Mouse (Mus musculus): Measurements from ENCODE around the gene Dnmbp. TPM values are rescaled to one million over a fixed set of nuclear protein-coding genes. Genes with fewer than 3 reads are reported as not detected.

Dnmbp gene
- polyA plus RNA-seq, 1 experiment: not detected

GRCm38 (mm10) chr19:43851996-43852630, 87.9 kb downstream of the Dnmbp start:
- TF ChIP-seq GATA1 (IDR thresholded peaks at IDR 0.05; ENCODE audit: low read length) (no peak), TAL1 (IDR thresholded peaks at IDR 0.05; ENCODE audit: low read length) (no peak)
- no peaks in the 10 kb centered on the region for H3K27me3 ChIP-seq (ENCODE audit: control insufficient read depth)
- H3K4me1 ChIP-seq (ENCODE audit: control insufficient read depth): no peaks in the 10 kb centered on the region
- no peak overlapping the region for H3K4me3 ChIP-seq (replicated peaks)
- peaks cover 16% of the 10 kb centered on the region; the same call in 1 of the 2 replicates for H3K36me3 ChIP-seq (ENCODE audit: control insufficient read depth)
- H3K9me3 ChIP-seq (ENCODE audit: control insufficient read depth, low read length): no peaks in the 10 kb centered on the region

- no peaks in the 10 kb centered on the region for H3K27me3 ChIP-seq (ENCODE audit: control insufficient read depth)
- H3K9me3 ChIP-seq (ENCODE audit: control insufficient read depth, low read length): no peaks in the 10 kb centered on the region
- peaks cover 16% of the 10 kb centered on the region; the same call in 1 of the 2 replicates for H3K36me3 ChIP-seq (ENCODE audit: control insufficient read depth)
- H3K4me3 ChIP-seq (replicated peaks): no peak overlapping the region
- TF ChIP-seq GATA1 (IDR thresholded peaks at IDR 0.05; ENCODE audit: low read length) (no peak), TAL1 (IDR thresholded peaks at IDR 0.05; ENCODE audit: low read length) (no peak)
- no peaks in the 10 kb centered on the region for H3K4me1 ChIP-seq (ENCODE audit: control insufficient read depth)
Measured at GRCm38 (mm10) chr19:43850026-43850425, 90.0 kb downstream of the Dnmbp start.

GRCm38 (mm10) chr19:43847966-43848365, 92.0 kb downstream of the Dnmbp start:
- no peaks in the 10 kb centered on the region for H3K4me1 ChIP-seq (ENCODE audit: control insufficient read depth)
- H3K27me3 ChIP-seq (ENCODE audit: control insufficient read depth): no peaks in the 10 kb centered on the region
- TF ChIP-seq TAL1 (IDR thresholded peaks at IDR 0.05; ENCODE audit: low read length) (no peak), GATA1 (IDR thresholded peaks at IDR 0.05; ENCODE audit: low read length) (no peak)
- no peaks in the 10 kb centered on the region for H3K9me3 ChIP-seq (ENCODE audit: control insufficient read depth, low read length)
- peaks cover 13% of the 10 kb centered on the region; the same call in 1 of the 2 replicates for H3K36me3 ChIP-seq (ENCODE audit: control insufficient read depth)
- H3K4me3 ChIP-seq (replicated peaks): no peak overlapping the region

DNA sequence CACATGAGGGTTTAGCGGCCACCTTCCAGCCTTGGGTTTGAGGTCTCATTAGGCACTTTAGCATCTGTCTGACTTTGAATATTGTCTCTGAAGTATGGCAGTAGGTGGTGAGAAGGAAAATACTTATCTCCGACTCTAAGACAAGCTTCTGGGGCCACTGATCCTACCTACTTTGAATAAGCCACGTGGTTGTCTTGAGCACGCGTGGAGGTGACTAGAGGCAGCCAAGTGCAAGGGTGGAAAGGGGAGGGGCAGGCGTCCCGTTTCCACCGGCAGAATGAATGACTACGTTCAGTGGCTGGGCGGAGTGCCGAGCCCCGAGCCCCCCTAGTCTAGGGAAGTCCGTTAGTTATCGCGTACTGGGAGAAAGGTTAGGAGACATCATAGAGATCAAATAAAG, 92.9 kb downstream of the Dnmbp start:
- peaks cover 13% of the 10 kb centered on the region; the same call in 1 of the 2 replicates for H3K36me3 ChIP-seq (ENCODE audit: control insufficient read depth)
- TF ChIP-seq TAL1 (IDR thresholded peaks at IDR 0.05; ENCODE audit: low read length): no peak
- TF ChIP-seq GATA1 (IDR thresholded peaks at IDR 0.05; ENCODE audit: low read length): no peak
- H3K27me3 ChIP-seq (ENCODE audit: control insufficient read depth): no peaks in the 10 kb centered on the region
- H3K4me3 ChIP-seq (replicated peaks): no peak overlapping the region
- H3K4me1 ChIP-seq (ENCODE audit: control insufficient read depth): no peaks in the 10 kb centered on the region
- no peaks in the 10 kb centered on the region for H3K9me3 ChIP-seq (ENCODE audit: control insufficient read depth, low read length)

- no peaks in the 10 kb centered on the region for H3K27me3 ChIP-seq (ENCODE audit: control insufficient read depth)
- H3K9me3 ChIP-seq (ENCODE audit: control insufficient read depth, low read length): no peaks in the 10 kb centered on the region
- H3K4me1 ChIP-seq (ENCODE audit: control insufficient read depth): no peaks in the 10 kb centered on the region
- no peak overlapping the region for H3K4me3 ChIP-seq (replicated peaks)
- H3K36me3 ChIP-seq (ENCODE audit: control insufficient read depth): peaks cover 13% of the 10 kb centered on the region; the same call in 1 of the 2 replicates
- TF ChIP-seq TAL1 (IDR thresholded peaks at IDR 0.05; ENCODE audit: low read length) (no peak), GATA1 (IDR thresholded peaks at IDR 0.05; ENCODE audit: low read length) (no peak)
Measured at GRCm38 (mm10) chr19:43845331-43845908, 94.6 kb downstream of the Dnmbp start.

GRCm38 (mm10) chr19:43843184-43843583, 96.8 kb downstream of the Dnmbp start:
- no peaks in the 10 kb centered on the region for H3K9me3 ChIP-seq (ENCODE audit: control insufficient read depth, low read length)
- H3K4me3 ChIP-seq (replicated peaks): no peak overlapping the region
- TF ChIP-seq TAL1 (IDR thresholded peaks at IDR 0.05; ENCODE audit: low read length): no peak
- no peak for TF ChIP-seq GATA1 (IDR thresholded peaks at IDR 0.05; ENCODE audit: low read length)
- no peaks in the 10 kb centered on the region for H3K4me1 ChIP-seq (ENCODE audit: control insufficient read depth)
- H3K36me3 ChIP-seq (ENCODE audit: control insufficient read depth): peaks cover 5% of the 10 kb centered on the region; the same call in 1 of the 2 replicates
- H3K27me3 ChIP-seq (ENCODE audit: control insufficient read depth): no peaks in the 10 kb centered on the region

- TF ChIP-seq GATA1 (IDR thresholded peaks at IDR 0.05; ENCODE audit: low read length) (no peak), TAL1 (IDR thresholded peaks at IDR 0.05; ENCODE audit: low read length) (no peak)
- H3K36me3 ChIP-seq (ENCODE audit: control insufficient read depth): no peaks in the 10 kb centered on the region; the same call in 1 of the 2 replicates
- H3K9me3 ChIP-seq (ENCODE audit: control insufficient read depth, low read length): no peaks in the 10 kb centered on the region
- no peaks in the 10 kb centered on the region for H3K27me3 ChIP-seq (ENCODE audit: control insufficient read depth)
- H3K4me3 ChIP-seq (replicated peaks): no peak overlapping the region
- H3K4me1 ChIP-seq (ENCODE audit: control insufficient read depth): no peaks in the 10 kb centered on the region
Measured at GRCm38 (mm10) chr19:43832425-43833069, 107.4 kb downstream of the Dnmbp start.

GRCm38 (mm10) chr19:43826855-43827254, 113.1 kb downstream of the Dnmbp start:
- Histone ChIP-seq H3K4me3 (replicated peaks) (no peak overlapping the region), H3K27me3 (ENCODE audit: control insufficient read depth) (no peaks in the 10 kb centered on the region)
- TF ChIP-seq GATA1 (IDR thresholded peaks at IDR 0.05; ENCODE audit: low read length): no peak
- TF ChIP-seq TAL1 (IDR thresholded peaks at IDR 0.05; ENCODE audit: low read length): no peak

More at GRCm38 (mm10) chr19:43826855-43827254, 113.1 kb downstream of the Dnmbp start:
- no peaks in the 10 kb centered on the region for H3K4me1 ChIP-seq (ENCODE audit: control insufficient read depth)
- no peaks in the 10 kb centered on the region; the same call in 1 of the 2 replicates for H3K36me3 ChIP-seq (ENCODE audit: control insufficient read depth)
- no peaks in the 10 kb centered on the region for H3K9me3 ChIP-seq (ENCODE audit: control insufficient read depth, low read length)
